Mouse (Mus musculus): Measurements from ENCODE around the gene Maf.

Gene Maf

GRCm38 (mm10) chr8:115703056-115703455 lies 4.5 kb downstream of the Maf start:
- DNase-seq, result no peak

- DNase-seq, result no peak
Observed at GRCm38 (mm10) chr8:115701001-115701400, 6.6 kb downstream of the Maf start.

- DNase-seq, result no peak
Observed at GRCm38 (mm10) chr8:115699151-115699550, 8.4 kb downstream of the Maf start.

GRCm38 (mm10) chr8:115697410-115697809 lies 10.2 kb downstream of the Maf start:
- no peak for DNase-seq

GRCm38 (mm10) chr8:115696661-115697060 lies 10.9 kb downstream of the Maf start:
- no peak for DNase-seq

GRCm38 (mm10) chr8:115687349-115687748 lies 20.2 kb downstream of the Maf start:
- no peak for DNase-seq

- no peak for DNase-seq
Observed at GRCm38 (mm10) chr8:115683309-115683708, 24.3 kb downstream of the Maf start.

- no peak for DNase-seq
Observed at GRCm38 (mm10) chr8:115679539-115679938, 28.1 kb downstream of the Maf start.

- no peak for DNase-seq
Observed at GRCm38 (mm10) chr8:115664866-115665265, 42.7 kb downstream of the Maf start.

- peak; percentile 84 for DNase-seq
Observed at GRCm38 (mm10) chr8:115650110-115650521, 57.5 kb downstream of the Maf start.

- DNase-seq, result no peak
Observed at GRCm38 (mm10) chr8:115645139-115645538, 62.5 kb downstream of the Maf start.

- no peak for DNase-seq
Observed at GRCm38 (mm10) chr8:115641936-115642335, 65.7 kb downstream of the Maf start.

GRCm38 (mm10) chr8:115639951-115640350 lies 67.6 kb downstream of the Maf start:
- DNase-seq, result no peak

GRCm38 (mm10) chr8:115636751-115637150 lies 70.8 kb downstream of the Maf start:
- no peak for DNase-seq

Measured in layer of hippocampus, adult 9-11 months (tissue).